Mouse (Mus musculus): ENCODE measurements around the gene Il2rb. TPM values are rescaled to one million over a fixed set of nuclear protein-coding genes. Genes with fewer than 3 reads are reported as not detected.
A peak's percentile ranks its signal among the peaks of the same experiment; 100 is the strongest.

Il2rb gene
- polyA plus RNA-seq, 1 experiment from 2014 or later, result 0.60 TPM

DNA sequence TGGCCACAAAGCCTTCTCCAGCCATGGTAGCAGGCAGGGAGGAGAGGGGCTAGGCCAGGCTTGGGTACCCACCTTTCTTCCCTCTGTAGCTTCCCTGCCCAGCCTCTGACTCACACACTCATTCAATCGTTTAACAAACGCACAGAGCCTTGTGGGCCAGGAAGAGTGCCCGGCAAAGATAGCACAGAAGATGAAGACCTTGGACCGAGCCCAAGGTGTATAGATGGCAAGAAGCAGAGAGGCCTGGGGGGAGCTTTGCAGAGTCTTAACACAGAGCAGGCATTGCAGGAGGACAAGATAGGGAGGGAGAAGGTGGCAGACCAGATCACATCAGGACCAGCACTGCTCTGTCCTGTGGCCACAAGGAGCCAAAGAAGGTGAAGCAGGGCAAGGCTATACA lies 39.9 kb downstream of the Il2rb start:
- WGBS, result 73% methylated on average over 4 of the region's 4 CpGs
- no peak overlapping the region for H3K4me3 ChIP-seq (replicated peaks)
- no peak for ATAC-seq (replicated peaks; ENCODE audit: low FRiP score)
- no peaks in the 10 kb centered on the region for H3K27me3 ChIP-seq
- no peak overlapping the region for H3K4me2 ChIP-seq
- no peaks in the 10 kb centered on the region for H3K9me3 ChIP-seq (replicated peaks)
- H3K36me3 ChIP-seq, result no peaks in the 10 kb centered on the region
- no peak overlapping the region for H3K27ac ChIP-seq
- H3K4me1 ChIP-seq, result peaks cover 5% of the 10 kb centered on the region; the same call in 1 of the 2 replicates
- no peak overlapping the region for H3K9ac ChIP-seq

DNA sequence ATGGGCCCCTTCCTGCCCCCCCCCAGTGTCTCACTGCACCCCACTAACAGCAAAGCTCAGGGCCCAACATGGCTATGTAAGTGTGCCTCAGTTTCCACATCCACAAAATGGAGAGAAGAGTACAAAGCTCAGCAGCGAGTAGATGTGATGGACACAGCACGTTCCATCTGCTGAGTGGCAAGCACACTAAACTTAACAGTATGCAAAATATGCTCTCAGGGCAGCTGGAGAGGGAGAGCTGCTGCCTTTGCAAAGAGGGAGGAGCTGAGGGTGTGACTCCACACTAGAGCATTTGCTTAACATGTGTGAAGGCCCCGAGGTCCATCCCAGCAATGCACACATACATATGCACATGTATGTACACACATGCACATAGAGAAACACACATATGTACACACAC lies 42.1 kb downstream of the Il2rb start:
- H3K4me3 ChIP-seq (replicated peaks), result no peak overlapping the region

GRCm38 (mm10) chr15:78451201-78451600 lies 43.9 kb downstream of the Il2rb start:
- 85% methylated on average over 2 of the region's 2 CpGs for whole genome bisulfite sequencing
- no peaks in the 10 kb centered on the region for H3K27me3 ChIP-seq

More for the DNA sequence above, 42.1 kb downstream of the Il2rb start:
- H3K9me3 ChIP-seq (replicated peaks), result no peaks in the 10 kb centered on the region
- H3K4me1 ChIP-seq, result peaks cover 17% of the 10 kb centered on the region
- H3K27me3 ChIP-seq, result no peaks in the 10 kb centered on the region
- 85% methylated on average over 3 of the region's 3 CpGs for WGBS
- H3K9ac ChIP-seq, result no peak overlapping the region
- H3K27ac ChIP-seq, result no peak overlapping the region
- no peaks in the 10 kb centered on the region for H3K36me3 ChIP-seq
- no peak for ATAC-seq (replicated peaks; ENCODE audit: low FRiP score)
- H3K4me2 ChIP-seq, result no peak overlapping the region

DNA sequence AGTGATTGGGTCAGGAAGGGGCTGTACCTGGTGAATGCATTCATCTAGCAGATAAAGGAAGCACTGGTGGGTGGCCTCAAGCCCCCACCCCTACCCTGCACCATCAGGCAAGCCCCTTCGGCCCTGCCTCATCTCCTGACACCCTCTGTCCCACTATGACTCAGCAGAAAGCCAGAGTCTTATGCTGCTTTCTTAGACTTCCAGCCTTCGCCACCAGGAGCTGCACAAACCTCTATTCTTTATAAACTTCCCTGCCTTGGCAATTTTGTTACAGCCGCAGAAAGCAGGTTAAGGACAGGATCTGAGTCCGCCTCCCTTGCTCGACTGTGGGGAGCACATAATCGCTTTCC lies 44.7 kb downstream of the Il2rb start:
- Histone ChIP-seq H3K4me2 (no peak overlapping the region), H3K4me1 (peaks cover 20% of the 10 kb centered on the region), H3K4me3 (replicated peaks) (no peak overlapping the region), H3K9me3 (replicated peaks) (no peaks in the 10 kb centered on the region), H3K27me3 (no peaks in the 10 kb centered on the region), H3K27ac (peak overlapping the region; percentile 7; the same call in 1 of the 2 replicates), H3K9ac (no peak overlapping the region), H3K36me3 (no peaks in the 10 kb centered on the region)
- WGBS, result 82% methylated on average over 6 of the region's 6 CpGs
- ATAC-seq (replicated peaks; ENCODE audit: low FRiP score), result no peak

More at GRCm38 (mm10) chr15:78451201-78451600, 43.9 kb downstream of the Il2rb start:
- Histone ChIP-seq H3K9ac (no peak overlapping the region), H3K36me3 (no peaks in the 10 kb centered on the region), H3K27ac (no peak overlapping the region), H3K4me3 (replicated peaks) (no peak overlapping the region), H3K4me1 (peaks cover 22% of the 10 kb centered on the region), H3K9me3 (replicated peaks) (no peaks in the 10 kb centered on the region), H3K4me2 (no peak overlapping the region)
- ATAC-seq (replicated peaks; ENCODE audit: low FRiP score), result no peak

GRCm38 (mm10) chr15:78449694-78450418 lies 45.2 kb downstream of the Il2rb start:
- no peak for ATAC-seq (replicated peaks; ENCODE audit: low FRiP score)
- WGBS, result 42% methylated on average over 7 of the region's 7 CpGs
- H3K27ac ChIP-seq, result peak overlapping the region; percentile 10; the same call in 1 of the 2 replicates

GRCm38 (mm10) chr15:78449131-78449530 lies 45.9 kb downstream of the Il2rb start:
- no peaks in the 10 kb centered on the region for H3K36me3 ChIP-seq
- H3K27me3 ChIP-seq, result no peaks in the 10 kb centered on the region
- peaks cover 20% of the 10 kb centered on the region for H3K4me1 ChIP-seq
- 0 out of 2 replicates have a peak overlapping the region, but pooled peaks have one; percentile 2 for H3K9ac ChIP-seq
- H3K27ac ChIP-seq, result 0 out of 2 replicates have a peak overlapping the region, but pooled peaks have one; percentile 10
- no peak for ATAC-seq (replicated peaks; ENCODE audit: low FRiP score)
- no peak overlapping the region for H3K4me2 ChIP-seq
- H3K9me3 ChIP-seq (replicated peaks), result no peaks in the 10 kb centered on the region
- 67% methylated on average over 6 of the region's 6 CpGs for WGBS
- no peak overlapping the region for H3K4me3 ChIP-seq (replicated peaks)

More at GRCm38 (mm10) chr15:78449694-78450418, 45.2 kb downstream of the Il2rb start:
- Histone ChIP-seq H3K36me3 (no peaks in the 10 kb centered on the region), H3K4me2 (no peak overlapping the region), H3K9ac (no peak overlapping the region), H3K4me1 (peaks cover 20% of the 10 kb centered on the region), H3K4me3 (replicated peaks) (no peak overlapping the region), H3K9me3 (replicated peaks) (no peaks in the 10 kb centered on the region), H3K27me3 (no peaks in the 10 kb centered on the region)

DNA sequence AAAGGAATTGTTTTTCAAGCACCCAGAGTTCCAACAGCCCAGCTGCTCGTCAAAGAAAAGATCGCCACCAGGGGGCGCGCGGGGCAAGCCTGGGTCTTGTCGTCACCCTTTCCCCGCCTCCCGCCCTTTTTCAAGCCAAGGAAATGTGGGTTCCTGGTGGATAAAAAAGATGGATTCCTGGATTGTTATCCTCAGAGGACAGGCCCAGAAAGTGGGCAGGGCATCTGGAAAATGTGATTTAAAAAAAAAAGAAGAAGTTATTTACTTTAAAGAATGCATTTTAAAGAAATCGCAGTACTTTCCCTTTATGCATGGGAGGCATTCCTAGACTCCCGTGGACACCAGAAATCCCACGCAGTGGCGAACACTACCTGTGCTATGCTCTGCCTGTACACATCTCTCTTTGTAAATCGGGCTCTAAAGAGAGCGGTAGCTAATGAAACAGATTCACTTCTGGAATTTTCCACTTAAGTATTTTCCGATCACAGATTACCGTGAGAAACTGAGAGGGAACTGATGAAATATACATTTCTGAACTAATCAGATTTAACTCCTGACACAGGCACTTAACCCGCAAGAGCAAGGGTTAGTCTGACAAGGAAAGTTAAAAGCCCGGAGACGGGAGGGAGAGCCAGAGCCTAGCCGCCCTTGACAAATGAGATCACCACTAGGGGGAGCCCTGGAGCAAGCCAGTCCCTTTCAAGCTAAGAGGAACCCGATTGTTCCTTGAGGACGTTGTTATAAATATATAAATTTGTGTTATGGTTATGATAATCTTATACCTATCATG lies 47.1 kb downstream of the Il2rb start:
- Histone ChIP-seq H3K36me3 (no peaks in the 10 kb centered on the region), H3K4me2 (peak overlapping the region; percentile 68), H3K9ac (peak overlapping the region; percentile 50), H3K4me3 (replicated peaks) (peak overlapping the region; percentile 40), H3K27ac (peak overlapping the region; percentile 93), H3K27me3 (no peaks in the 10 kb centered on the region), H3K4me1 (peaks cover 28% of the 10 kb centered on the region), H3K9me3 (replicated peaks) (no peaks in the 10 kb centered on the region)
- under 1% methylated on average over 22 of the region's 22 CpGs for WGBS
- no peak for ATAC-seq (replicated peaks; ENCODE audit: low FRiP score)

DNA sequence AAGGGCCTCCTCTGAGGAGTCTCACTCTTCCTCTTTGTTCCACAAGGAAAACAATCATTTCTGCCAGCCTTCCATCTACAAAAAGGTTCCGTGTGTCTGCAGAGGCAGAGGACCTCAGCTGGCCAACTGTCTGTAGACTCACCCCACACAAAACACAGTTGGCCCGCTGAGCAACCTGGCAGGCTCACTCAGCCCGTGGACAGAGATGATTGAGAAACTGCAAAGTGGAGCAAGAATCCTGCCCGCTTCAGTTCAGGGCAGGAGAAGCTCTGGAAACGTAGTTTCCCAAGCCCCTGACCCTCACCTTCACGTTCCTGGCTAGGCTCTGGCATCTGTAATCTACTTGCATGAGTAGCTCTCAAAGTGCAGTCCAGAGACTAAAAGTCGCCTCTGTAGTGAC lies 48.0 kb downstream of the Il2rb start:
- no peak for ATAC-seq (replicated peaks; ENCODE audit: low FRiP score)
- no peaks in the 10 kb centered on the region for H3K9me3 ChIP-seq (replicated peaks)

DNA sequence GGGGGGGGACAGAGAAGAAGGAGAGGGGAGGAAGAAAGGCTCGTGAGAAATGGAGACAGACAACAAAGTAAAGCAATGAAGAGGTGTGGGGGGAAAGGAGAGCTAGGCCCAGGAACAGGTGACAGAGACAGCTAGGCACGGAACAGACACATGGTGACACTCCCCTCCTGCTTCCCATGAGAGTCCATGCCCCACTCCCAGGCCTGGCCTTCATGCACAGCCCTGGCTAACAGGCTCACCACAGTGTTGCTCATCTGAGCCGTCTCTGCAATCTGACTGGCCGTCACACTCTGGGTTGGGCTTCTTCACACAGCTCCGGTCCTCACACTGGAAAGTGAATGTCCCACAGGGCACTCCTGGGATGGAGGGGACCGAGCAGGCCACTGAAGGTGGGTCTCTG lies 51.2 kb downstream of the Il2rb start:
- no peak overlapping the region for H3K27ac ChIP-seq
- 37% methylated on average over 6 of the region's 6 CpGs for WGBS
- no peak overlapping the region for H3K9ac ChIP-seq

More for the DNA sequence above, 48.0 kb downstream of the Il2rb start:
- Histone ChIP-seq H3K36me3 (no peaks in the 10 kb centered on the region), H3K9ac (no peak overlapping the region), H3K27ac (0 out of 2 replicates have a peak overlapping the region, but pooled peaks have one; percentile 27), H3K27me3 (no peaks in the 10 kb centered on the region), H3K4me2 (no peak overlapping the region), H3K4me3 (replicated peaks) (no peak overlapping the region), H3K4me1 (peaks cover 28% of the 10 kb centered on the region)
- 49% methylated on average over 7 of the region's 7 CpGs for WGBS

GRCm38 (mm10) chr15:78442231-78442630 lies 52.8 kb downstream of the Il2rb start:
- Histone ChIP-seq H3K9ac (no peak overlapping the region), H3K4me2 (no peak overlapping the region), H3K9me3 (replicated peaks) (no peaks in the 10 kb centered on the region), H3K36me3 (no peaks in the 10 kb centered on the region), H3K4me3 (replicated peaks) (no peak overlapping the region), H3K27me3 (no peaks in the 10 kb centered on the region), H3K27ac (no peak overlapping the region), H3K4me1 (peaks cover 25% of the 10 kb centered on the region)
- ATAC-seq (replicated peaks; ENCODE audit: low FRiP score), result no peak
- 90% methylated on average over 19 of the region's 19 CpGs for WGBS

More for the DNA sequence above, 51.2 kb downstream of the Il2rb start:
- Histone ChIP-seq H3K9me3 (replicated peaks) (no peaks in the 10 kb centered on the region), H3K4me1 (peaks cover 21% of the 10 kb centered on the region), H3K27me3 (no peaks in the 10 kb centered on the region), H3K36me3 (no peaks in the 10 kb centered on the region), H3K4me3 (replicated peaks) (no peak overlapping the region), H3K4me2 (peak overlapping the region; percentile 3; the same call in 1 of the 2 replicates)
- no peak for ATAC-seq (replicated peaks; ENCODE audit: low FRiP score)

- WGBS, result 78% methylated on average over 9 of the region's 9 CpGs
- Histone ChIP-seq H3K36me3 (peaks cover 13% of the 10 kb centered on the region), H3K9ac (no peak overlapping the region), H3K4me3 (replicated peaks) (no peak overlapping the region), H3K27ac (no peak overlapping the region), H3K4me1 (peaks cover 51% of the 10 kb centered on the region), H3K27me3 (no peaks in the 10 kb centered on the region), H3K9me3 (replicated peaks) (no peaks in the 10 kb centered on the region), H3K4me2 (no peak overlapping the region)
- ATAC-seq (replicated peaks; ENCODE audit: low FRiP score), result no peak
These were observed 56.1 kb downstream of the Il2rb start for GRCm38 (mm10) chr15:78438973-78439372.

DNA sequence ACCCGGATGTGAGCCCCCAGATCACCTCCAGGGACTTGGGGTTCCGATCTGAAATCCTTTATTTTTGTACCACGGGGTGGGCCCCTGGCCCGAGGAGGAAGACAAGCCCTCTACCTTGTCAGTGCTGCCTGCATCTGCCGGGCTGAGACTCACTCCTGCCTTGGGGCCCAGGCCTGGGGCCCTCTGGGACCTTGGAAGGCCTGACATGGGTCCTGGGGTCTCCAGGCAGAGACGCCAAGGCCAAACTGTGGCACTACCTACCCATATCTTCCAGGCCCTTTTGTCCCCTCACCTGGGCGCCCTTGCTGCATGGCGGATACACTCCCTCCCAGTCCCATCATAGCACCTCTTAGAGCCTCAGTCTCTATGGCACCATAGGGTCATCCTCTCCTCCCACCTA lies 56.6 kb downstream of the Il2rb start:
- peaks cover 18% of the 10 kb centered on the region for H3K36me3 ChIP-seq
- no peak overlapping the region for H3K27ac ChIP-seq
- H3K9me3 ChIP-seq (replicated peaks), result no peaks in the 10 kb centered on the region
- no peak for ATAC-seq (replicated peaks; ENCODE audit: low FRiP score)
- 54% methylated on average over 8 of the region's 8 CpGs for WGBS
- H3K4me3 ChIP-seq (replicated peaks), result no peak overlapping the region
- no peaks in the 10 kb centered on the region for H3K27me3 ChIP-seq
- H3K4me2 ChIP-seq, result no peak overlapping the region
- no peak overlapping the region for H3K9ac ChIP-seq
- peaks cover 47% of the 10 kb centered on the region for H3K4me1 ChIP-seq
